Mouse (Mus musculus) right cerebral cortex, postnatal 25 days (tissue): ENCODE measurements at regions not wholly inside any gene's neighbourhood (a gene's known extent, or its start where the extent isn't known, plus 50 kb on each side); places are given as distances from the start of the nearest gene placed in this dataset.

Experiments used
- DNase-seq: peaks from one replicate; pipeline ENCODE4 v3.0.0; 2022

DNA sequence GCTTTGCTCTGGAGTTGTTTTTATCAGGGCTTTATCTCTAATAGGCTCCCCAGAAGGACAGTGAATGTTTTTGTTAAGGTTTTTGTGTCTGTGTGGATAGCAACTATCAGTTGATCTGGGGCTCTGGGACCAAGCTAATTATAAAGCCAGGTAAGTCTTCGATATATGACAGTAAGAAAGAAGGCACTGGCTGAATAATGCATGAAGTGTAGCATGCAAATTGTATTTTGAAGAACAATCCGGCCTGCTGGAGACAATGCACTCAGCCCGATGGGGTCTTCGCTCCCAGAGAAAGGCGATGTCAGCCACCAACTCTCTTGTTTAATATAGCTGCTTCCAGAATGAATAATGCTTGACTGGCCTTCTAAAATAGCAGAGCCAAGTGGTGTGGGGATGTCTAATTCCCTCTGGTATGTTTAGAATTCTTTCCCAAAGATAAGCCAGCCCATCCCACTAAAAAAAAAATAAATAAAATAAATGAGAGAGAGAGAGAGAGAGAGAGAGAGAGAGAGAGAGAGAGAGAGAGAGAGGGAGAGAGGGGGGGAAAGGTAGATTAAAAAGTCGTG lies 68.6 kb downstream of the Dad1 start:
- no peak for DNase-seq

DNA sequence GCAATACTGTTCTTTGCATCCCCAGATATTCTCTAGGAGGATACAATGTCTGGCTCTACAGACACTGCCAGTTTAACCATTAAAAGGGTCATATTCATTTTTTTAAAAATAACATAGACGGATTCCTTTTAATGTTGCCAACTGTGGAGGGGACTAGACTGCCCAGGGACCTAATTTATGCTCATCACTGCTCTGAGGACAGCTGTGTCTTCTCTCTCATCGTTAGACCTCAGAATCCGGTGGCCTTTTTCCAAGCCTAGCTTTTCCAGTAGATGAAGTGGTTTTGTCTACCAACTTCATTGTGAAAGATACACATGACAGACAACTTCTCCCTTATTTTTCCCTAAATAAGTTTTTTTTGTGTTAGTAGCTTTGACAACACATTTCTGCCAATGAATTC lies 70.0 kb downstream of the Dad1 start:
- DNase-seq = no peak

DNA sequence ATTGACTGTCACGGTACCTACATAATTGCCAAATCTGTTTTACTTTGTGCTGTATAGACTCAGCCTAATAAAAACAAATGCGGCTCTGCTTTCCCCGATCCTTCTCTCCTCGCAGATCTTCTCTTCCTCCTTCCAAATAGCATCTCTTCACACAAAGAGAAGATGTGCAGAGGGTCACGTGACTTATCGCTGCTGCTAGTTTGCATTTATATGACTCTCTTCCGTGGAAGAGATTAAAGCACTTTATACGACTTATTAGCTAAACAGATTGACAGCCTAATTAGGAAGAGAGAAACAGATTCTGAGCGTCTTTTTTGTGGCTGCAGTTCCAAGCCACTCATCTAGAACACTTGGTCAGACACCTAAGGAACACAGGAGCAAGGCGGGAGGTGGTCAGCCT lies 71.1 kb downstream of the Dad1 start:
- no peak for DNase-seq

DNA sequence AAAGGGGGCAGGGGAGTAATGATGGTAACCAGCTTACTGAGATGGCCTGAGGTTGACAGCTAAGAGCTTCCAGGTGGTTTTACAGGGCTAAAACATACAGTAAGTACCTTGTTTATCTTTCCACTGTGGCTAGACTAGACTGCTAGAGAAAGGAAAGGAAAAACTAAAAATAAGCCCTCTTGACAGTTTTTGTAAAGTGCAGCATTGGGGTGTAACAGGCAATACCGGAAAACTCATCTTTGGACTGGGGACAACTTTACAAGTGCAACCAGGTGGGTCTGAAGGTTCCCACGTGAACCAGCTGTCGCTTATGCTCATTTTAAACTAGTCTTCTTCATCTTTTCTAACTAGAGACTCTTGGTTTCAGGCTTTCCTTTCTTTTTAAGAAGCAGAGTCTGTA lies 72.6 kb downstream of the Dad1 start:
- DNase-seq = no peak

DNA sequence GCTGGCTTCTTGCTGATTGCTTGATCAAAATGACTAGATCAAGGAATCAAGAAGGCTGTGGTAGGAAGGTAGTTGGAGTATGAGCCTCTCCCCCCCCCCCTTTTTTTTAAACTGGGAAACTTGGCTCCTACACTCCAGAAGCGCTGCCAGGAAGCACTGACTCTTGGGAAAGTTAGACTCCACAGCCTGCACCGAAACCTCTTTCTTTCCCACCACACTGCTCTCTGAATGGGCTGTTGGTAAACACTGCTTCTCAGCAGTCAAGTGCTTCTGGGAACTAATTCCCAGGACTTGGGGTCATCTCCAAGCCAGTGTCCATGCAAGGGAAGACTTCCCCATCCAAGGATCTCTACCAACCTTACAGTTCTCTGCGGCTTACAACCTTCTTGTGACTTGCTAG lies 73.2 kb downstream of the Dad1 start:
- DNase-seq = no peak

DNA sequence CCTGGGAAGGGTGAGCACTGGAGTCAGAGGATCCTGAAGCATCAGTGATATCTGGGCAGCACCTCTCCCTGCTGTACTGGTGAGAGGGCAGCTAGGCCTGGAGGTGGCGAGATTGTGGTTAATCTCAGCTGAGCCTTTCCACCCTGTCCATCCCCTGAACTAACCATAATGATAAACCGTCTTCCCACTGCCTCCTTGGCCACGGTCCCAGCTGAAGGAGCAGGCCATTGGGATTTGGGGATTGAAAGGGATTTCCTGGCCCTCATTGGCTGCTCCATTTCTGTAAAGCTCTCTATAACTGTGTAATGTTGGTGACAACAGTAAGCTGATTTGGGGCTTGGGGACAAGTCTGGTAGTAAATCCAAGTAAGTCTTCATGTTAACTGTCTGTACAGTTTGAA lies 73.6 kb downstream of the Dad1 start:
- DNase-seq = no peak

DNA sequence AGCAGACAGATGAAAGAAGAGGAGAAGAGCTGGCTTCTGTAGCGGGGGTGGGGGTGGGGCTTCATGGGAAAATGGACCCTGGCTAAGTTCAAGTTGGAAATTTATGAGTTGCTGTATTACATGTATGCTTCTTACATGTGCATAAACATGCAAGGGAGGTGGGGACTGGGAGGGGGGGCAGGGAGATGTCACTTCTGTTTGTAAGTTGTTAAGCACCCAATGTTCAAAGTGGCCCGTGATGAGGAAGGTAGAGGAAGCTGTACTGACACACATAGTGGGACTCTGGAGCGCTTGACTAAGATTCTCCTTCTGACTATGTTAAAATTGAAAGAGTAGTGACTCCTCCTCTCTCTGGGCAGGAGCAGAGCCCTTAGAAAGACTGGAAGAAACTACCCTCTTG lies 75.0 kb downstream of the Dad1 start:
- DNase-seq = no peak

DNA sequence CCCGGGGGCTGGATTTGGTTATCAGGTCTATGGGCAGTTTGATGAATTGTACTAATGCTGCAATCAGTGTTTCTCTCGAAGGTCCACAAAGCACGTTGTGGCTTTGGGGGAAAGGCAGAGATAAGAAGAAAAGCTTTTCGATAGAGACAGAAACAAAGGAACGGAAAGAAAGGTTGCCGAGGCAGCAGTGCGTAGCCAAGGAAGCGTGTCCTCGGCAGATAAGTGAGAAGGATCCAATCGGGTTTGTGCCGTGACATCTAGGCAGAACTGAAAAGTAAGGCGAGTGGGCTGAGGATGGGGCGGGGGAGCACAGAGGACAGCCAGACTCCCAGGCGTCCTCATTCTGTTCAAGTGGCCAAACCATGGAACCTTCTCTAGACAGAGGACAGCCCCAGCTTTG lies 77.4 kb downstream of the Dad1 start:
- no peak for DNase-seq

DNA sequence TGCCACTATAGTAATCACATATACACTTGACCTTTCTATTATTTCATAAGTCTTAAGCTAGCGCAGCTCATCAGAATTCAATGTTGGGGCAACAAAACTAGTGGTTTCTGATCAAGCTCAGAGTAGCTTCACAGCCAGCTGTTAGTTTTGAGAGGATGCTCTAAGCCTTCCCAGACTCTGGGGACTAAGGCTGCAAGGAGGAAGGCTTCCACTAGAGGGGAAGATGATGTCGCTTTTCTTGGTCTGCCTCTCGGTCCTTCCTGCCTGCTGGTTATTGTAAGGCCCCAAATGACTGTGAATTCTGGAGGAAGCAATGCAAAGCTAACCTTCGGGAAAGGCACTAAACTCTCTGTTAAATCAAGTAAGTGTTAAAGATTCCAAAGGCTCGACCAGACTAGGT lies 78.4 kb downstream of the Dad1 start:
- no peak for DNase-seq

DNA sequence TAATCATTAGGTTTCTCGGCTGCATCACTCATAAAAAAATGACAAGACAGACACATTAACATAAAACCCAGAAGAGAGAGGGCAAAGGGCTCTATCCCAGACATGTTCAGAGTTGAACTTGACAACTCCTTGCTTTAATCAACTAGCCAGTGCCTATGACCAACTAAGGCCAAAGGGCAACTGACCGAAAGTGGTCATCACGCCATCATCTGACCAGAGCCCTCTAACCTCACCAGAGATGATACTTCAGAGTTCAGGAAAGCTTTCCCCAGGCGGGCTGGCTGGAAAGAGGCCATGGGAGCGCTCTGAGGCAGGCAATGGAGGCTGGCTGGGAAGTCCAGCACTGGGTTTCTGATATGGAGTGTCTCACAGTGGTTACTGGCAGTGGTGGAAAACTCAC lies 80.6 kb downstream of the Dad1 start:
- no peak for DNase-seq

DNA sequence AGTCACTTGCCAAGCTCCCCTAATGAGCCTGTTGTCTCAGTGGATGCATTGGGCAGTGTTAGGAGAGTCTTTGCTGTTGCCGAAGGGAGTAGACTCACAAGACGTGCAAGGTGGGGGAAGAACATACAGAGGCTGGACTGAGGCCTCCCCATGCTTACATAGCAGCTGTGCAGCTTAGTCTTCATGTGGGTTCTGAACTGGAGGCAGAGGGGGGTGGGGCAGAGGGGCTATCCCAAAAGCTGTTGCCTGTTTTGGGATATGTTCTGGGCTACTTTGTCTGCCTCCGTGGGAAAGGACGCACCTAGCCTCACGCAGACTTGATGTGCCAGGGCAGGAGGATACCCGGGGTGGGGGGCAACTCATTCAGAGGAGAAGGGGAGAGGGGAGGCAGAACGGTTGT lies 84.7 kb downstream of the Dad1 start:
- DNase-seq = no peak

DNA sequence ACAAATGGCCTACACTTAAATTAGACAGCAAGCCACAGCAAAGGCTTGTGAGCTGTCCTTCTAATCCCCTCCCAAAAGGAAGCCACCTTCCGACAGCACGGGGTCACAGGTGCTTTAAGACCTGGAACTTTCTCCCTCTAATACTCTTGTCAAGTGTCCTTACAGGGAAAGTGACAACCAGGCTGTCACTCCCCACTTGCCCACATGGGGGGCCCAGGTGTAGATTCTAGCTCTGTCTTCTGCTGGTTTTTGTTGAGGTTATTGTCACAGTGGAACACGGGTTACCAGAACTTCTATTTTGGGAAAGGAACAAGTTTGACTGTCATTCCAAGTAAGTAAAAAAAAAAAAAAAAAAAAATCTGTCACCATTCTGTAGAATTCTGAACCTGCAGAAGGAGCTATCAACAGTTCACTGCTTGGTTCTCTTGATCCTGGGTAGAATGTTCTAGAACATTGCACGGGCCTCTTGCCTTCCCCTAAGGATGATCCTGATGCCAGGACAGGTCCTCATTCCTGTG lies 85.4 kb downstream of the Dad1 start:
- DNase-seq = no peak

DNA sequence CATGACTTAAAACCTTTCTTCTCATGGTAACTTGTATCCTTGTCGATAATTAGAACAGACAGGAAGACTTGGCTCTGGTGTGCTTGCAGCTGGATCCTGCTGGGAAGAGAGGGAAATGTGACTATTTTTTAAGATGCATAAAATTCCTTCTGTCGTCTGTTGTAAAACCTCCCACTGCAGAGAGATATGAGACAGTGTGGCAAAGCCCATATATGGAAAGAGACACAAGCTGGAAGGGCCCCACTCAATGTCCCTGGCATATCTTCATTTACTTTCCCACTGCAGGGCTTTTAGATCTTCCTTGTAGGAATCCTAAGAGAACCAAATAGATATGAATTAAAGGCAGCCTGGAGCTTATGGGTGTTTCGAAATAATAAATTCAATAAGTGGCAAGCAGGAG lies 87.8 kb downstream of the Dad1 start:
- no peak for DNase-seq

DNA sequence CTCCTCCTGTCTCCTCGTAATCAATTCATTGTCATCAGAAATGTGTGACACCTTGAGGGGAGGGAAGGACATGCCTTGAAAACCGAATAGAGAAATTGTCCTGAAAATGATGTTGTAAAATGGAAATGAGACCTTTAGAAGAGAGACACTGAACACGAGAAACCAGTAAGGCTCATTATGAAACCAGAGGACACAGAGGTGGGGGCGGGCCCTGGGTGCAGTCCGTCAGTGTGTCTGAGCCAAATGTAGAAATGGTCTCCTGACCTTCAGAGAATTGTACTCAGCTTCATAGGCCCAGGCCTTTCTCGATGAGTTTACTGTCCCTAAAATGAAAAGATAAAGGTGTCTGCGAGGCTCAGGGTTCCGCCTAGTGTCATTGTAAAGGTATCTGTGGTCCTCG lies 89.0 kb downstream of the Dad1 start:
- DNase-seq = no peak

DNA sequence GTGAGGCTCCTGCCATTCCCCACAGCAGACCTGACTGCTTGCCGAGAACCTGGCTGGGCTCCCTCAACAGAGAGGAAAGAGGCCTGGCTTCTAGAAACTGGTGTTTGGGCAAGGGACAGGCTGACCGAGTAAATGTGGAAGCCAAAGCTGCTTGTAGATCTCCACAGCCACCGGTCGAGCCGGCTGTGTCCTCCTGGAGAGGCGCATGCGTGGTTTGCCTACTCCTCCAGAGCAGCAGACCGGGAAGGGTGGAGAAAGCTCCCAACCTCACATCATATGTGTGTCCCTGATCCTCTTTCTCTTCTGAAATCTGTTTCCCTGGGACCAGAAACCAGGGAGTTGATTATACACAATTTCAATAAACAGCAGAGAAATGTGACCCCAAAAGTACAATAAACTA lies 92.0 kb downstream of the Dad1 start:
- DNase-seq = no peak

DNA sequence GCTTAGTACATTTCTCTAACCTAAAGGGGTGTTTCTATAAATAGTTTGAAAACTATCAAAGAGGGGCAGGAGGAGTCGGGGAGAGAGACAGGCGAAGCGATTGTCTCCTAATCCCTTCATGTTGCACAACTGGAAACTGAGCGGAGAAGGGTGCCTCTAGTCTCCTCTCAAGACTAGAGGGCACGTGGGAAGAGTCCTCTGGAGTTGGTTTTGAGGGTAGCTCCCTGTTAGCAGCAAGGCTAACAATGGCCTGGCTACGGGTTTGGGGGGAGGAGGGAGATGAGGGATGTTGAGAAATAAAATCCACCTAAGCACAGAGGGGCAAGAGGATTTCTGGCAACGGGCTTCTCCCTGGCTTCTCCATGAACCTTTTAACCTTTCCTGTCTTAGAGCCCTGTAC lies 92.7 kb downstream of the Dad1 start:
- no peak for DNase-seq

DNA sequence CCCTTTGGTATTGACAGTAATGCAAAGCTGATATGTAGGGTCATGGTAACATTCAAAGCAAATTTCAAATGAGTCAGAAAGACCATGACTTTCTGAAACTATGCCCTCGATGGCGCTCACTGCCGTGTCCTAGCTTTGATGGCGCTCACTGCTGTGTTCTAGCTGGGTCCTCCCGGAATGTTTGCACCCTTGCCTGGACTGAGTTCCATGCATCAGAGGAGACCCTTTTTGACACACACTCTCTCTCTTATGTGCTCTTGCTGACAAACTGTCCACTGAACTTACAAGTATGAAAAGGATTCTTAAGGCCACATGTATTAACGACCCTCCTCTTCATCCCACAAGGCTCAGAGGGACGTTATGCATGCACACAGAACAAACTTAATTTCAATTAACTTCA lies 94.1 kb downstream of the Dad1 start:
- DNase-seq = no peak

DNA sequence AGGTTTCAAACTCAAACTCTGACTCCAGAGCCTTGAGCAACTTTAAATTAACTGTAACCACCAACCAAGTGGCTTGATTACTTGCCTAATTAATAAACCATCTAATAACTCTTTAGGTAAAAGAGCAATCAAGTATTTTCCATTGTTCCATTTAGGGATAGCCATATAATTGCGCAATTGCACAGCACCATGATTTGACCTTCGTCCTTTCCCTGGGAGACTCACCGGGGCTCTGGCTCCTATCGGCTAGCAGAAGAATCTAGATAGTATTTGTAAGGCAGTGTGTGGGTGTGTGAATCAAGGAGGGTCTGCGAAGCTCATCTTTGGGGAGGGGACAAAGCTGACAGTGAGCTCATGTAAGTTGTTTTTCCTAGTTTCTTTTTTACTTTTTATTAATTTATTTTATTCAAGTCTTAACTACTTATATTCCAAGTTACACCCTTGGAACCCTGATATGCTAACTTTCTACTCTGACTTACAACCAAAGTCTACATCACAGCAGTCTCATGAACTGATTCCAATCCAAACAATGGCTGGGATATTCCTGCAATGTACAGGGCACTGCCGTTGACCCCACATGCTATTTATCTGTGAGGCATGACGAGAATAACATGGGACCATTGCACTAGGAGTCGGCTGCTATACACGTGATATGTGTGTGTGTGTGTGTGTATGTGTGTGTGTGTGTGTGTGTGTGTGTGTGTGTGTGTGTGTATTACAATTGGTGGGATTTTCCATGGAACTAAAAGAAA lies 95.5 kb downstream of the Dad1 start:
- DNase-seq = no peak

DNA sequence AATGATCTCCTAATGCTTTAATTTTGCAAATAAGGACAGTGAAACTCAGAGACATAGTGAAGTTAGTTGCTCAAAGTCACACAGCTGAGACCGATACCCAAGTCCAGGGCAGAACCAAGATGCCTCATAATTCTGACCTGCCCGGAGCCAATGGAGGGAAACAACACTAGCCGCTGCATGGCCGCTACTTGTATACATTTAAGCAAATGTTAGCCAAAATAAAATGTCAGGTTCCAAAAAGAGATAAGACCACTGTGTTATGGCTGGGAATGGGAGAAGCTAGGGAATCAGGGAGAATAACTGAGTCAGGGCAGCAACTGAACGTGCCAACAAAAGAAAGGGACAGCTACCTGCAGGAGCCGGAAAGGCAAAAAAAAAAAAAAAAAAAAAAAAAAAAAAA lies 97.4 kb downstream of the Dad1 start:
- no peak for DNase-seq

DNA sequence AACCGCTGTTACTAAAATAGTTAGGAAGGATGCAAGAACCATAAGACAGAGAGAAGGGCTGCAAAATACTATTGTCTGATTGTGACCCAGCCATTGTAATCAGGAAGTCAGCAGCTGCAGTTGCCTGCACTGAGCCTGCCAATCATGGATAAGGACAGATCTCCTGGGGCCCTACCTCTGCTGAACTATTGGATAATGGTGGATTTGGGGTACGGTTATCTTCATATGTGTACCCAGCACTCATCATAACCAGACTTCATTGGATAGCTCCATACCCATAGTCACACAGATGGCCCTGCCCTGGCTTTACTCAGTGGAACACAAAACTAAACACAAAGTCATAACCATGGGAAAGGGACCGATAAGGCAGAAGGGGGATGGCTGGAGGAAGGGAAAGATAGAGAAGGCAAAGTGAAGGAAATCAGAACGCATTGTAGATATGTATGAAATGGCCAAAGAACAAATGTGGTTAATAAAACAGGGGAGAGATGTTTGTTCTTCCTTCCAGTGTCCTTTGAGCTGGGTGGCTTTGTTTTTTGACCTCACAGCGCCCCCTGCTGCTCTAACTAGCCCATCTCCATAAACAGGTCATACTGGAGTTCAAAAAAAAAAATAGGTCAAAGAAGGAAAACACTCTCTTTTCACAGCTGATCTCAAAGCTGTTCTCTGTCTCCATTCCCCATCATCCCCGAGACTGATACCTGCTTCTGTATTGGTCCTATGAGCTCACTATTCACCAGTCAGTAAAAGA lies 101.2 kb downstream of the Dad1 start:
- DNase-seq = no peak

DNA sequence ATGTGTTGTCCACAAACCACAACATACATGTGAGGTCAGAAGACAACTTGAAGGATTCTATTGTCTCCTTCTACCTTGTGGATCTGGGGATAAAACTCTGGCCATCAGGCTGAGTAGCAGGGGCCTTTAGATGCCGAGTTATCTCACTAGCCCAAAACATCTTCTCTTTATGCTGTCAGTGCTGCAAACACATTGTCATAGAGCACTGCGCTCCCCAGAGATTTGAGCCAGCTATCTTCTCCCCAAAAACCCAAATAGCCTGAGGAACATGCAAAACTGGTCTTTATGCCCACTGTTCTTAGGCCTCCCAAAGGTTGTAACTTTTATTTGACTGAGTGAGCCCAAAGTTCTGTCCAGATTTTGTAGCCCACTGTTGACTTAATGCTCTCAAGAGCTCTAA lies 102.0 kb downstream of the Dad1 start:
- no peak for DNase-seq

DNA sequence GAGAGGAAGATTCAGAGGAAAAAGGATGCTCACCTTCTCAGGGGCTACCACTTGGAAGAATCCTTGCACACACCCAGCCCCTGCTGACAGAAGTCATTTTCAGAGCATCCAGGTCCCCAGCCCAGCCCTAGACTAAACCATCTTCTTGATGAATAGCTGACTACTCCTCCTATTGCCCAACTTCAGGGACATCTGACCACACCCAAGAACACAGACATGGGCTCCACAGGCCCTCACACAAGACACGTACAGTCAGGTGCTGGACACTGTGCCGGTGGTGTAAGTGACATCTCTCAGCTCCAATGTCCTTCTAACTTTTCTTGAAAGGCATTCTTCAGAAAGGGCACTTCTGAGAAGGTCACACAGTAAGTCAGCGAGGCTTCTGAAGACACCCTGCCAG lies 102.6 kb downstream of the Dad1 start:
- DNase-seq = no peak

DNA sequence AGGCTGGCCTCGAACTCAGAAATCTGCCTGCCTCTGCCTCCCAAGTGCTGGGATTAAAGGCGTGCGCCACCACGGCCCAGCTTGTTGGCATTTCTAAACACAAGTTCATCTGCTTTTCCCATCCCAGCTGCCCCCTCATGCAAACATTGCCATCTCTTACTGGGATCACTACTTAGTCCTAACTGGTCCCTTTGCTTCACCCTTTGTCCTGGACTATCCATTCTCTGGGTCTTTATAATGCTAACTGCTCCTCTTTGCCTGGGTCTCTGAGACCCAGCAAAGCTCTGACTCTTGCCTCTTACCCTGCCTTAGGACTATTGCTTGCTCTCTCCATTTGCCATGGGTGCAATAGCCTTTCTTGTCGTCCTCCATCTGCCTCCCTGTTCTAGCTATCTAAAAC lies 103.7 kb downstream of the Dad1 start:
- no peak for DNase-seq

DNA sequence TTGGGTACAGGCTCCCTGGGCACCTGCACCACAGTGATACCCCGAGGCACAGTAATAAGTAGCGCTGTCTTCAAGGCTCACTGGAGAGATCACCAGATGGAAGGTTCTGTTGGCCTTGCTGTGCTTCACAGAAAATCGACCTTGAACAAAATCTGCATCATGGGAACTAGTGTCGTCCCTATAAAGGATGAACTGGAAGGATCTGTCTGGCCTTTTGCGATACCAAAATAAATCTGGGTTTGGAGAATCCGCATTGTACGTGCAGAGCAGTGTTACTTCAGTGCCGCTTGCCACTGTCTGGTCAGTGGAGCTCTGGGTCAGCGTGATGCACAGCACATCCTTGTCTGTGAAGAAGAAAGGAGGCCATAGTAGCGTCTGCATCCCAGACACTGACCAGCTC lies 105.3 kb downstream of the Dad1 start:
- no peak for DNase-seq
